Mouse (Mus musculus) kidney, adult 11 months (tissue): ENCODE measurements at regions not wholly inside any gene's neighbourhood (a gene's known extent, or its start where the extent isn't known, plus 50 kb on each side); places are given as distances from the start of the nearest gene placed in this dataset.
"Not testable (repeated sequence)": the region's sequence is repeated elsewhere in the genome, so short reads cannot be mapped to it uniquely, and the experiment has no call there.

ENCODE experiments used
- DNase-seq: peaks from one replicate; pipeline ENCODE4 v3.0.0; 2022

DNA sequence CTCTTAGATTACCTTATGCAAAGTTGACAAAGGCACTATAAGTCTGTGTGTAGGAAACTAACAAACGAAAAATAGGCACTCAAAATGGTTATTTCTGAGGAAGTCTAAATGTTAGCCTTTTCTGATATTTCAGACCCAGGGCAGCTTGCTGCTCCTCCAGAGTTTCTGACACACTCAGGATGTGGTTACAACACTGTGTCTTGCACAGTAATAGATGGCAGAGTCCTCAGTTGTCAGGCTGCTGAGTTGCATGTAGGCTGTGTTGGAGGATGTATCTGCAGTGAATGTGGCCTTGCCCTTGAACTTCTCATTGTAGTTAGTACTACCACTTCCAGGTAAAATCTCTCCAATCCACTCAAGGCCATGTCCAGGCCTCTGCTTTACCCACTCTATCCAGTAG lies 1039.7 kb downstream of the Adam6a start:
- DNase-seq: no peak

DNA sequence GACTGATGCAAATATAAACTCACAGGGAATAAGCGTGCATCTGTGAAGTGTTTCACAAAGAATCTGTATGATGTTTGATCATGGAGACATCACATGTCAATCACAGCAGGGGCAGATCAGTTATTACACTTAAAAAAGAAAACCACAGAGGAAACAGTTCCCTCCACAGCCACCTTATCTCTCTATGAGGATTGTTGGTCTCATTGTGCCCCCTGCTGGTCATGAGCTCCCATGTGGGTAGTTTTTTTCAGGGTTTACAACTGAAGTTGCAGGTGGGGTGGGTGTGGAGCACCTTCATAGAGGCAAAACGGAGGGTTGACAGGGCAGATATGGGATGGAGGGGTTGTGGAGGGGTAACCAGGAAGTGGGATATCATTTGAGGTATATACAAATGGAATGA lies 1043.5 kb downstream of the Adam6a start:
- DNase-seq: no peak

GRCm38 (mm10) chr12:114597672-114598071 lies 1054.0 kb downstream of the Adam6a start:
- DNase-seq: no peak

GRCm38 (mm10) chr12:114609171-114609570 lies 1065.5 kb downstream of the Adam6a start:
- DNase-seq: no peak

DNA sequence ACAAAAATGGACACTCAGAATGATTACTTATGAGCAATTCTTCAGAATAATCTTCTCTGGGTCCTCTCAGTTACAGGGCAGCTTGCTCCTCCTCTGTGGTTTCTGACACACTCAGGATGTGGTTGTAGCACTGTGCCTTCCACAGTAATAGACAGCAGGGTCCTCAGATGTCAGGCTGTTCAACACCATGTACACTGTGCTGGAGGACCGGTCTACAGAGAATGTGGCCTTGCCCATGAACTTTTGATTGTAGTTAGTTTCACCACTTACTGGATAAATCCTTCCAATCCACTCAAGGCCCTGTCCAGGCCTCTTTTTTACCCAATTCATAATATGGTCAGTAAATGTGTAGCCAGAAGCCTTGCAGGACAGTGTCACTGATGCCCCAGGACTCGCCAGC lies 1068.4 kb downstream of the Adam6a start:
- DNase-seq: no peak

DNA sequence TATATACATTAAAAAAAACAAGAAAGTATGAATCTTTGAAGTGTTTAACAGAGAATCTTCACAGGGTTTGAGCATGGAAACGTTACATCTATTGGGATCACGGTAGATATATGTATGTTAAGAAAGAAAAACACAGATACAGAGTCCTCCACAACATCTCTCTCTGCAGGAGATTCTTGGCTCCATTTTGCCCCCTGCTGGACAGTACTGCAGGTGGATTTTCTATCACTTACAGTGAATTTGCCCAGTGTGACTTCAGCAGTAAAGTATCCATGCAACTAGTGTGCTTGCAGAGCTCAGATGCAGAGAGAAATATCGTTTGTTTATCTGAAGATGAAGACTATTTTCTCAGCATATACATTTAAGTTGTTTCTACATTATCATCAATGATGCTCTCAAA lies 1071.5 kb downstream of the Adam6a start:
- no peak for DNase-seq

DNA sequence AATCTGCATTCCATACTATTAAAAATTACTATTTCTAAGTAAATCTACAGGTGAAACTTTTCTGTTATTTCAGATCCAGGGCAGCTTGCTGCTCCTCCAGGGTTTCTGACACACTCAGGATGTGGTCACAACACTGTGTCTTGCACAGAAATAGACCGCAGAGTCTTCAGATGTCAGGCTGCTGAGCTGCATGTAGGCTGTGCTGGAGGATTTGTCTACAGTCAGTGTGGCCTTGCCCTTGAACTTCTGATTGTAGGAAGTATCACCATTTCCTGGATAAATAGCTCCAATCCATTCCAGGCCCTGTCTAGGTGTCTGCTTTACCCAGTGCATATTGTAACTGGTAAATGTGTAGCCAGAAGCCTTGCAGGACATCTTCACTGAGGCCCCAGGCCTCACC lies 1072.0 kb downstream of the Adam6a start:
- no peak for DNase-seq

DNA sequence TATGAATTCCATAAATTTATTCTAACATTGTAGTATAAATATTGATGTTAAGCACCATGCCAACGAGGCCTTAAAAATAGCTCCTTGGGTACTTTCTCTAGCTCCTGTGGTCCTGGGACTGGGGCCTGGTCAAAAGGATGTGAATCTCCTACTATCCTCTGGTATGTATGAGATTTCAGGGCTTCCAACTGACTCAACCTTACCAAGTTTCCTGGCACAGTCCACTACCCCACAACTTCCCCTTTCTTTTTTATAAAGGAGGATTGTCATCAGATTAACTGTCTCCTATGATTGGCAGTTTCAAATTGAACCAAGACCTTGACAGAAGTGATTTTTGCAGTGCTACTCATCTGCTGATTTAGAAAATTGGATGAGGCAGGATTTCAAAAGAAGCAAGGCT lies 1097.4 kb downstream of the Adam6a start:
- no peak for DNase-seq

DNA sequence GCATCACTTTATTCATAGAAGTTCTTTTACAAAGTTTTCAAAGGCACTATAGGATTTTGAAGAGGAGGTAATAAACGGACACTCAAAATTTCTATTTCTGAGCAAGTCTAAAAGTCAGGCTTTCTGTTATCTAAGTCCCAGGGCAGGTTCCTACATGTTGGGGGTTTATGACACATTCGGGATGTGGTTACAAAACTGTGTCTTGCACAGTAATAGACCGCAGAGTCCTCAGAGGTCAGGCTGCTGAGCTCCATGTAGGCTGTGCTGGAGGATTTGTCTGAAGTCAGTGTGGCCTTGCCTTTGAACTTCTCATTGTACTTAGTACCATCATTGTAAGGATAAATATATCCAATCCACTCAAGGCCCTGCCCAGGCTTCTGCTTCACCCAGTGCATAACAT lies 1102.7 kb downstream of the Adam6a start:
- no peak for DNase-seq

- DNase-seq: not testable (repeated sequence)
Measured at GRCm38 (mm10) chr12:114650432-114651101, 1106.9 kb downstream of the Adam6a start.

DNA sequence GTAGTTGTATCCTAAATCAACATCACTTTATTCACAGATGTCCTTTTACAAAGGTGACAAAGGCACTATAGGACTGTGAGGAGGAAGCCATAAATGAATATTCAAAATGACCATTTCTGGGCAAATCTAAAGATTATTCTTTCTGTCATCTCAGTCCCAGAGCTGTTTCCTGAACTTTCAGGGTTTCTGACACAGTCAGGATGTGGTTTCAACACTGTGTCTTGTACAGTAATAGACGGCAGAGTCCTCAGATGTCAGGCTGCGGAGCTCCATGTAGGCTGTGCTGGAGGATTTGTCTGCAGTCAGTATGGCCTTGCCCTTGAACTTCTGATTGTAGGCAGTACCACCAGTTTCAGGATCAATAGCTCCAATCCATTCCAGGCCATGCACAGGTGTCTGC lies 1113.4 kb downstream of the Adam6a start:
- not testable (repeated sequence) for DNase-seq
